26 mouse cellular contexts compared by ENCODE assay signal in the genomic region with DNA sequence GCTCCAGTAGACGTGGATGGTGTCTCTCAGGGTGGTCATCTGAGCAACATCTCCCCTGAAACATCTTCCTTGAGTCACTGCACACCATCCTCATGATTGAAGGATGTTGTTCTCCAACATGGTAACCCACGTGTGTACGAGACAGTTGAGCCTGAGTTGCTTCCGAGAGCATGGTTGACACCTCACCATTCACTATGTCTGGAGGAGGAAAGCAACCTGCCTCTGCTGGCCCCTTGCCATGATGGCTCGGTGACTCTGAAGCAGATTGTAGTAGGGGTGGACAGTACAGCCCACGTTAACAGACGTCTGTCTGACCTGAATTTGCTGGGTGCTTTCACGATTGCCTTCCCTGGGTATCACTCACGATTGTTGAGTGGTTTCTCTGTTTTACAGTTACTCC.
DNase-seq lines count a peak whose midpoint lies in the region; TF ChIP-seq lines count a peak whose summit lies in the region.
"Had no signal": no experiment of that assay in that cellular context is flagged by ENCODE, and none has a peak within 500 bp of the region (broad histone marks: within the 10 kb centered on the region; RNA-seq: fewer than 3 reads in every experiment).

No protein-coding gene starts in this region.

- no peak for TF ChIP-seq POLR2A in thymus, adult 2 months (IDR thresholded peaks at IDR 0.05; ENCODE audit: control insufficient read depth, extremely low read depth, insufficient read depth, low read length, poor library complexity)

- 0 out of 2 replicates have a peak overlapping the region, but pooled peaks have one; percentile 35 for H3K27ac ChIP-seq in macrophage
- no peak overlapping the region for H3K27ac ChIP-seq in thymus, adult 2 months (ENCODE audit: control insufficient read depth, insufficient read depth, low read length)
- H3K27ac ChIP-seq: embryonic facial prominence, embryonic 12.5 days; hindbrain, embryonic 13.5 days; kidney, postnatal 0 days; left cerebral cortex, adult 2 months; liver, embryonic 13.5 days; neural tube, embryonic 12.5 days; stomach, postnatal 0 days had no signal

- 97% methylated on average over 9 of the region's 9 CpGs for WGBS in macrophage (ENCODE audit: missing documents)
- WGBS in thymus, adult 2 months, result 95% methylated on average over 9 of the region's 9 CpGs

- H3K36me3 ChIP-seq in macrophage (ENCODE audit: inconsistent target), result no peaks in the 10 kb centered on the region
- peaks cover 68% of the 10 kb centered on the region for H3K36me3 ChIP-seq in thymus, adult 2 months (ENCODE audit: control insufficient read depth, insufficient read depth, low read length)
- H3K36me3 ChIP-seq: embryonic facial prominence, embryonic 12.5 days; hindbrain, embryonic 13.5 days; liver, embryonic 13.5 days; neural tube, embryonic 12.5 days had no signal

- H3K4me1 ChIP-seq in thymus, adult 2 months (replicated peaks; ENCODE audit: control insufficient read depth, insufficient read depth, low read length), result no peaks in the 10 kb centered on the region
- H3K4me1 ChIP-seq: embryonic facial prominence, embryonic 12.5 days; hindbrain, embryonic 13.5 days; liver, embryonic 13.5 days; neural tube, embryonic 12.5 days had no signal

- H3K4me3 ChIP-seq in macrophage (ENCODE audit: inconsistent target), result no peak overlapping the region
- H3K4me3 ChIP-seq in thymus, adult 2 months (ENCODE audit: control insufficient read depth, insufficient read depth, low read length), result no peak overlapping the region
- H3K4me3 ChIP-seq: embryonic facial prominence, embryonic 12.5 days; hindbrain, embryonic 13.5 days; left cerebral cortex, adult 2 months; liver, embryonic 13.5 days; myocyte; neural tube, embryonic 12.5 days had no signal

- H3K27me3 ChIP-seq in thymus, adult 2 months (ENCODE audit: control insufficient read depth, insufficient read depth, low read length), result no peaks in the 10 kb centered on the region
- H3K27me3 ChIP-seq: embryonic facial prominence, embryonic 12.5 days; hindbrain, embryonic 13.5 days; liver, embryonic 13.5 days; neural tube, embryonic 12.5 days had no signal

- DNase-seq in left cerebral cortex, adult 18-20 months (ENCODE audit: low spot score in 2 of 2), result peak; percentile 10 to 33
- no peak for DNase-seq in left cerebral cortex, postnatal 14 days (ENCODE audit: low spot score in 2 of 2)
- DNase-seq in cerebellum, adult 18-20 months, result peak; percentile 27 to 28
- DNase-seq in cerebellum, adult 9-10 months, result peak; percentile 15
- DNase-seq in thymus, adult 2 months, result no peak
- DNase-seq: adrenal gland, postnatal 25 days; B cell, adult 2 months; embryo, embryonic 11 days; gastrocnemius, postnatal 14 days; heart, postnatal 36 days; kidney, adult 8-10 months; kidney, postnatal 4 days; liver, embryonic 13.5 days; lung, adult 2 months; lung, postnatal 10 days; right cerebral cortex, adult 18-20 months; right cerebral cortex, postnatal 4 days; thymus, adult 18-20 months had no signal

- no peak for TF ChIP-seq CTCF in thymus, adult 2 months (IDR thresholded peaks at IDR 0.05; ENCODE audit: borderline replicate concordance, control insufficient read depth, extremely low read depth, insufficient read depth, low read length, poor library complexity)

- intact Hi-C loops in left cerebral cortex, postnatal 14 days (cut with DNase I), result no loop called here

- no peaks in the 10 kb centered on the region for H3K79me2 ChIP-seq in macrophage (ENCODE audit: inconsistent target)

Comparison
In these comparisons a context has a peak if more than half of its experiments do, and no peak if none do; other contexts are left out.
1. DNase-seq: peak in left cerebral cortex, adult 18-20 months (2 of 2), cerebellum, adult 18-20 months (2 of 2) and cerebellum, adult 9-10 months (single experiment); none in left cerebral cortex, postnatal 14 days (0 of 2) and thymus, adult 2 months (single experiment).